Mouse (Mus musculus): Measurements from ENCODE around the gene Gm10181.

GRCm38 (mm10) chr9:25044325-25044724 is 44.9 kb upstream of the Gm10181 start:
- TF ChIP-seq TAL1 (IDR thresholded peaks at IDR 0.05; ENCODE audit: low read length): no peak
- TF ChIP-seq GATA1 (IDR thresholded peaks at IDR 0.05; ENCODE audit: low read length): no peak

Measured in erythroblast, embryonic 14.5 days (primary cell).